Mouse (Mus musculus): Measurements from ENCODE around the gene Cavin4. TPM values are rescaled to one million over a fixed set of nuclear protein-coding genes. Genes with fewer than 3 reads are reported as not detected.
"Not testable (repeated sequence)": the region's sequence is repeated elsewhere in the genome, so short reads cannot be mapped to it uniquely, and the experiment has no call there.

Gene Cavin4
- total RNA-seq, 2 experiments from 2014 or later = not detected

- ATAC-seq (replicated peaks; ENCODE audit: poor library complexity, severe bottlenecking) = no peak
Measured at GRCm38 (mm10) chr4:48664021-48664420, 707 bp downstream of the Cavin4 start.

- ATAC-seq (replicated peaks; ENCODE audit: poor library complexity, severe bottlenecking) = no peak
Measured at GRCm38 (mm10) chr4:48667279-48667678, 4.0 kb downstream of the Cavin4 start.

GRCm38 (mm10) chr4:48672915-48673314, 9.6 kb downstream of the Cavin4 start:
- ATAC-seq (replicated peaks; ENCODE audit: poor library complexity, severe bottlenecking) = no peak

- ATAC-seq (replicated peaks; ENCODE audit: poor library complexity, severe bottlenecking) = peak; percentile 99
Measured at GRCm38 (mm10) chr4:48674412-48674811, 11.1 kb downstream of the Cavin4 start.

GRCm38 (mm10) chr4:48676570-48677185, 13.4 kb downstream of the Cavin4 start:
- ATAC-seq (replicated peaks; ENCODE audit: poor library complexity, severe bottlenecking) = no peak

GRCm38 (mm10) chr4:48677276-48677675, 14.0 kb downstream of the Cavin4 start:
- ATAC-seq (replicated peaks; ENCODE audit: poor library complexity, severe bottlenecking) = no peak

- no peak for ATAC-seq (replicated peaks; ENCODE audit: poor library complexity, severe bottlenecking)
Measured at GRCm38 (mm10) chr4:48677812-48678211, 14.5 kb downstream of the Cavin4 start.

GRCm38 (mm10) chr4:48678793-48679192, 15.5 kb downstream of the Cavin4 start:
- ATAC-seq (replicated peaks; ENCODE audit: poor library complexity, severe bottlenecking) = no peak

- not testable (repeated sequence) for ATAC-seq (replicated peaks; ENCODE audit: poor library complexity, severe bottlenecking)
Measured at GRCm38 (mm10) chr4:48679728-48680127, 16.4 kb downstream of the Cavin4 start.

GRCm38 (mm10) chr4:48680214-48680613, 16.9 kb downstream of the Cavin4 start:
- 0 out of 2 replicates have a peak, but pooled peaks have one; percentile 10 for ATAC-seq (replicated peaks; ENCODE audit: poor library complexity, severe bottlenecking)

- ATAC-seq (replicated peaks; ENCODE audit: poor library complexity, severe bottlenecking) = peak; percentile 95
Measured at GRCm38 (mm10) chr4:48680648-48681343, 17.5 kb downstream of the Cavin4 start.

GRCm38 (mm10) chr4:48683126-48683525, 19.8 kb downstream of the Cavin4 start:
- no peak for ATAC-seq (replicated peaks; ENCODE audit: poor library complexity, severe bottlenecking)

GRCm38 (mm10) chr4:48683633-48684209, 20.4 kb downstream of the Cavin4 start:
- ATAC-seq (replicated peaks; ENCODE audit: poor library complexity, severe bottlenecking) = not testable (repeated sequence)

- ATAC-seq (replicated peaks; ENCODE audit: poor library complexity, severe bottlenecking) = no peak
Measured at GRCm38 (mm10) chr4:48684593-48685187, 21.4 kb downstream of the Cavin4 start.

GRCm38 (mm10) chr4:48688148-48688547, 24.8 kb downstream of the Cavin4 start:
- no peak for ATAC-seq (replicated peaks; ENCODE audit: poor library complexity, severe bottlenecking)

GRCm38 (mm10) chr4:48690640-48691039, 27.3 kb downstream of the Cavin4 start:
- peak; percentile 83 for ATAC-seq (replicated peaks; ENCODE audit: poor library complexity, severe bottlenecking)

GRCm38 (mm10) chr4:48691793-48692437, 28.6 kb downstream of the Cavin4 start:
- ATAC-seq (replicated peaks; ENCODE audit: poor library complexity, severe bottlenecking) = peak; percentile 75

GRCm38 (mm10) chr4:48692736-48693292, 29.5 kb downstream of the Cavin4 start:
- no peak for ATAC-seq (replicated peaks; ENCODE audit: poor library complexity, severe bottlenecking)

- no peak for ATAC-seq (replicated peaks; ENCODE audit: poor library complexity, severe bottlenecking)
Measured at GRCm38 (mm10) chr4:48696706-48697105, 33.4 kb downstream of the Cavin4 start.

- no peak for ATAC-seq (replicated peaks; ENCODE audit: poor library complexity, severe bottlenecking)
Measured at GRCm38 (mm10) chr4:48697302-48697701, 34.0 kb downstream of the Cavin4 start.
